Mouse (Mus musculus) lung, postnatal 0 days (tissue): Measurements from ENCODE around the gene H2-Ob.

ENCODE experiments used
- CTCF ChIP-seq: IDR thresholded peaks from 2 replicates; pipeline ENCODE4 v1.5.1; 2016; ENCODE audit warnings: antibody characterized with exemption, mild to moderate bottlenecking
- EP300 ChIP-seq: IDR thresholded peaks from 2 replicates; pipeline ENCODE4 v1.6.1; 2016; ENCODE audit warnings: antibody characterized with exemption, mild to moderate bottlenecking, control low read depth

DNA sequence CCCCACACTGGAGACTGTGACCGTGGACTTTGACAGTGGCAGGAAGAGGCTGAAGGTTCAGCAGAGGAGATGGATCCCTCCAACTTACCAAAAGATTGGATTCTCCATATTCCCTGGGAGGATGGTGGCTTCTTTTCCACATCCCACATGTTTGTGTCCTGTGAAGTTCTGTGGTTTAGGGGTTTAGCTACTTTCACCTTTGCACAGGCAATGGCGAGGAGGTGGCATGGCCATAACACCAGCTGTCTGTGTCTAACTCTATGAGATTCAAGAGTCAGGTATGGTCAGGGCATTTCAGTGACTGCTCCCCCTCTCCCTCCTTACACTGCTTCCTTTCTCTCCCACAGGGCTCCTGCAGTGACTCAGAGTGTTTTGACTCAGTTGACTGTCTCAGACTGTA is 30.0 kb downstream of the H2-Ob start:
- TF ChIP-seq CTCF, result no peak
- TF ChIP-seq EP300, result no peak
